Mouse (Mus musculus) testis, adult 2 months (tissue): ENCODE measurements around the gene Erf.

ENCODE experiments used
- CTCF ChIP-seq: fragments of 200-500 bp; IDR thresholded peaks from 2 replicates; pipeline ENCODE4 v1.5.1; 2012; ENCODE audit warnings: low read depth, mild to moderate bottlenecking, inconsistent platforms, low read length, moderate library complexity; ENCODE audit not compliant: control insufficient read depth, insufficient read depth, insufficient replicate concordance
- POLR2A ChIP-seq: fragments of 200-500 bp; IDR thresholded peaks from 2 replicates; pipeline ENCODE4 v1.6.1; 2012; ENCODE audit warnings: low read depth, mild to moderate bottlenecking, inconsistent platforms, low read length, moderate library complexity; ENCODE audit not compliant: control insufficient read depth

DNA sequence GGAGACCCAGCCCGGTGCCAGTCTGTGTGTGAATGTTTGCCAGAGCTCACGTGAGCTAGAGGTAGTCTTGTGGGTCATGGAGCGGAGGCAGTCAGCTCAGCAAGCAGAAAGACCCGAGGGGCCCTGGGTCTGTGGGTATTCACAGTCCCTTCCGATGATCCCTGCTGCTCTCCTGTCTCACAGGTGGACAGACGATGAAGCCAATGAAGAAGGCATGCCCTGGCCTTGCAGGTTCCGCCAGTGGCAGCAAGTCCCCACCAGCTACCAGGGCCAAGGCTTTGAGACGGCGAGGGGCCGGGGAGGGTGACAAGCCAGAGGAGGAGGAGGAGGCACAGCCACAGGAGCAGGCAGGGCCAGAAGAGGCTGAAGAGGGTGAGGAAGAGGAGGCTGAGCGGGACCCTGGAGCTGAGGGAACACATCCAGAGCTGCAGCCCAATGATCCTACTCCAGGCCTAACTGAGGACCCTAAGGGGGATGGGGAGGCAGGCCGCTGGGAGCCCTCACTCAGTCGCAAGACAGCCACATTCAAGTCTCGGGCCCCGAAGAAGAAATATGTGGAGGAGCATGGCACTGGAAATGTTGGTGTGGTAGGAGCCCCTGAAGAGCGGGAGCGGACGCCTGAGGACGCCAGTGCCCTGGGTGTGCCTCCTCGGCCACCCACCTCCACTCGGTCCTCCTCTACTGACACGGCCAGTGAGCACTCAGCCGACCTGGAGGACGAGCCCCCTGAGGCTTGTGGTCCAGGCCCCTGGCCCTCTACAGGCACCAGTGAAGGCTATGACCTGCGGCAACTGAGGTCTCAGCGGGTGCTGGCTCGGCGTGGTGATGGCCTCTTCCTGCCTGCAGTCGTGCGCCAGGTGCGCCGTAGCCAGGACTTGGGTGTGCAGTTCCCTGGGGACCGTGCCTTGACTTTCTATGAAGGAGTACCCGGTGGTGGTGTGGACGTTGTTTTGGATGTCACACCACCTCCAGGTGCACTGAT, 20.4 kb upstream of the Erf start:
- TF ChIP-seq CTCF (no peak), POLR2A (no peak)
